Mouse (Mus musculus) central nervous system, embryonic 14 days (tissue): ENCODE data around the gene Ndufab1. TPM values are rescaled to one million over a fixed set of nuclear protein-coding genes. Genes with fewer than 3 reads are reported as not detected.

ENCODE experiments used
- polyA plus RNA-seq: library from polyadenylated mRNA; depleted of rRNA; stranded (reverse); fragments of >200 nt; gene quantifications from 2 replicates; pipeline ENCODE4 v1.2.3, GENCODE M21; 2012; rRNA removed

Gene Ndufab1
- polyA plus RNA-seq, result 150 and 160 TPM in 2 replicates

GRCm38 (mm10) chr7:122101747-122102244 lies at the start of gene Ndufab1:
TSS of gene Ndufab1 (minus strand) at chr7:122101886.

GRCm38 (mm10) chr7:122132497-122133337 lies 31.0 kb upstream of the Ndufab1 start, which contains the start of the genes Palb2 and Dctn5:
TSS of gene Palb2 (minus strand) at chr7:122132985.
TSS of gene Dctn5 (plus strand) at chr7:122133041.

GRCm38 (mm10) chr7:122066945-122067516 lies 34.7 kb downstream of the Ndufab1 start, which contains the start of the genes Ubfd1 and Ears2:
TSS of gene Ubfd1 (plus strand) at chr7:122067175.
TSS of gene Ears2 (minus strand) at chr7:122067263.

Other genes with a start within 250 kb of the Ndufab1 start
- gene Scnn1b, start 236.8 kb downstream of the Ndufab1 start, polyA plus RNA-seq, result 0.12 and 0.13 TPM in 2 replicates
- 13.6 and 15.9 TPM in 2 replicates for gene Cog7, start 120.2 kb downstream of the Ndufab1 start, polyA plus RNA-seq
- gene Gga2, start 80.7 kb downstream of the Ndufab1 start, polyA plus RNA-seq, result 69.3 and 78.1 TPM in 2 replicates
- gene Ubfd1, start 34.7 kb downstream of the Ndufab1 start, polyA plus RNA-seq, result 66.2 and 73.4 TPM in 2 replicates
- gene Ears2, start 34.6 kb downstream of the Ndufab1 start, polyA plus RNA-seq, result 9.4 TPM in 2 replicates
- gene Palb2, start 31.1 kb upstream of the Ndufab1 start, polyA plus RNA-seq, result 6.4 and 7.1 TPM in 2 replicates
- gene Dctn5, start 31.2 kb upstream of the Ndufab1 start, polyA plus RNA-seq, result 116 and 118 TPM in 2 replicates
- 39.9 and 48.7 TPM in 2 replicates for gene Plk1, start 57.6 kb upstream of the Ndufab1 start, polyA plus RNA-seq
- 1.1 and 1.8 TPM in 2 replicates for gene Ern2, start 84.3 kb upstream of the Ndufab1 start, polyA plus RNA-seq
- gene Chp2, start 117.6 kb upstream of the Ndufab1 start, polyA plus RNA-seq, result 1.2 and 1.6 TPM in 2 replicates
- 48.4 TPM in 2 replicates for gene Prkcb, start 186.9 kb upstream of the Ndufab1 start, polyA plus RNA-seq